Mouse (Mus musculus) heart, adult 11 months (tissue): ENCODE data around the gene Uqcc1.
"Not testable (repeated sequence)": the region's sequence is repeated elsewhere in the genome, so short reads cannot be mapped to it uniquely, and the experiment has no call there.

Experiments
- DNase-seq: peaks from one replicate; pipeline ENCODE4 v3.0.0; 2022

Uqcc1 gene

GRCm38 (mm10) chr2:155852536-155852935 lies 77.6 kb downstream of the Uqcc1 start:
- no peak for DNase-seq

- no peak for DNase-seq
Observed at GRCm38 (mm10) chr2:155850120-155850519, 80.0 kb downstream of the Uqcc1 start.

GRCm38 (mm10) chr2:155849464-155849863 lies 80.6 kb downstream of the Uqcc1 start:
- no peak for DNase-seq

- peak; percentile 93 for DNase-seq
Observed at GRCm38 (mm10) chr2:155848291-155848690, 81.8 kb downstream of the Uqcc1 start.

- no peak for DNase-seq
Observed at GRCm38 (mm10) chr2:155846930-155847329, 83.2 kb downstream of the Uqcc1 start.

- DNase-seq: no peak
Observed at GRCm38 (mm10) chr2:155838961-155839360, 91.1 kb downstream of the Uqcc1 start.

GRCm38 (mm10) chr2:155837961-155838360 lies 92.1 kb downstream of the Uqcc1 start:
- DNase-seq: no peak

- no peak for DNase-seq
Observed at GRCm38 (mm10) chr2:155834732-155835131, 95.4 kb downstream of the Uqcc1 start, which contains the start of gene Fam83c. Gene Fam83c (minus strand): TSS chr2:155834854.

- not testable (repeated sequence) for DNase-seq
Observed at GRCm38 (mm10) chr2:155832087-155832486, 98.0 kb downstream of the Uqcc1 start.

GRCm38 (mm10) chr2:155831302-155831701 lies 98.8 kb downstream of the Uqcc1 start:
- no peak for DNase-seq

- no peak for DNase-seq
Observed at GRCm38 (mm10) chr2:155830841-155831240, 99.3 kb downstream of the Uqcc1 start.

GRCm38 (mm10) chr2:155826630-155827424 lies 103.3 kb downstream of the Uqcc1 start, which contains the start of gene Eif6:
Gene Eif6 (minus strand): TSS chr2:155826925.
- peak; percentile 99 for DNase-seq

- no peak for DNase-seq
Observed at GRCm38 (mm10) chr2:155825904-155826629, 104.0 kb downstream of the Uqcc1 start.

- DNase-seq: no peak
Observed at GRCm38 (mm10) chr2:155823722-155824121, 106.4 kb downstream of the Uqcc1 start.

- no peak for DNase-seq
Observed at GRCm38 (mm10) chr2:155820779-155821178, 109.3 kb downstream of the Uqcc1 start.

GRCm38 (mm10) chr2:155819449-155820251 lies 110.5 kb downstream of the Uqcc1 start:
- no peak for DNase-seq

GRCm38 (mm10) chr2:155819392-155819448 lies 110.9 kb downstream of the Uqcc1 start, which contains the start of gene BC029722:
Gene BC029722 (minus strand): TSS chr2:155819426.
- no peak for DNase-seq

GRCm38 (mm10) chr2:155818596-155819391 lies 111.3 kb downstream of the Uqcc1 start:
- peak; percentile 100 for DNase-seq

GRCm38 (mm10) chr2:155817301-155818245 lies 112.5 kb downstream of the Uqcc1 start:
- DNase-seq: peak; percentile 97

GRCm38 (mm10) chr2:155816179-155816578 lies 113.9 kb downstream of the Uqcc1 start:
- peak; percentile 92 for DNase-seq

GRCm38 (mm10) chr2:155814829-155815228 lies 115.3 kb downstream of the Uqcc1 start:
- DNase-seq: no peak

GRCm38 (mm10) chr2:155812637-155813036 lies 117.5 kb downstream of the Uqcc1 start:
- DNase-seq: no peak
